Mouse (Mus musculus): ENCODE measurements at regions not wholly inside any gene's neighbourhood (a gene's known extent, or its start where the extent isn't known, plus 50 kb on each side); places are given as distances from the start of the nearest gene placed in this dataset.

DNA sequence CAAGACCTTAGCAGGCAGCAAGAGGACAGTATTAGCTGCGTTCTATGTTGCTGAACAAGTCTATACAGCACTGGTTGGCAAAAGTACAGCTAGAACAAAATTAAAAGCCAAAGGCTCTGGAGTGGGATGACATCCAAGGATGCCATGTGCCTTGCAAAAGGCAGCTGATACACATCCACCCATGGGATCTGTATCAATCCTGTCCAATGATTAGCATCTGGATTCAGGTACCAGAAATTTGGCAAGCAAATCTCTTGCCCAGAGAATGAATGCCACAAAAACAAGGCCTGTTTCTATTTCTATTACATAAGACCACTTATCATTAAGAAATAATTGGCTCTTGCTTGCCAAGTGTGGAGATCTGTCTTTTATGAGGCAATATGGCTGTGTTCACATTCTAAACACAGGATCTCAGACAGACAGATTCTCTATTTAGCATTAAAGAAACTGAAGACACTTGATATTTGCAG, 220.0 kb downstream of the Cpe start:
- DNase-seq (ENCODE audit: low read depth) = peak; percentile 79
- TF ChIP-seq CTCF (IDR thresholded peaks at IDR 0.05; ENCODE audit: borderline replicate concordance, extremely low read depth, insufficient read depth, insufficient read length) (no peak), POLR2A (IDR thresholded peaks at IDR 0.05; ENCODE audit: borderline replicate concordance, extremely low read depth, insufficient read depth, insufficient read length, poor library complexity, severe bottlenecking) (no peak)

DNA sequence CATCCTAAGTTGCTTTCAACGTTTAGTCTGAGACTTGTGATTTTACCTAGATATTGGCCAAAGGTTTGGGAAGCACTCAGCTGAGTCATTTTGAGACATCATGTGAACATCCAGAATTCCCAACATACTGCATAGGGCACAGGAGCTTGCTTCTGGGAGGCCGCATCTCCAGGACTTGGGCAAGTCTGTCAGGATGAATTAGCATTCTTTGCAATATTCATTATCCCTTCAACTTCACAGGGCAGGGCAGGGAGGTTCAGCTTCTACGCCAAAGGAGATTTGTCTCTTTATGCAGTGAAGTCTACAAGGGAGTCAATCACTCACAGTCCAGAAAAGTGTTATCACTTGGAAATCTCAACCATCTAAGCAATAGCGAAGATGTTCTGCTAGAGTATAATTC, 231.7 kb downstream of the Cpe start:
- no peak for TF ChIP-seq POLR2A (IDR thresholded peaks at IDR 0.05; ENCODE audit: borderline replicate concordance, extremely low read depth, insufficient read depth, insufficient read length, poor library complexity, severe bottlenecking)
- DNase-seq (ENCODE audit: low read depth) = no peak

DNA sequence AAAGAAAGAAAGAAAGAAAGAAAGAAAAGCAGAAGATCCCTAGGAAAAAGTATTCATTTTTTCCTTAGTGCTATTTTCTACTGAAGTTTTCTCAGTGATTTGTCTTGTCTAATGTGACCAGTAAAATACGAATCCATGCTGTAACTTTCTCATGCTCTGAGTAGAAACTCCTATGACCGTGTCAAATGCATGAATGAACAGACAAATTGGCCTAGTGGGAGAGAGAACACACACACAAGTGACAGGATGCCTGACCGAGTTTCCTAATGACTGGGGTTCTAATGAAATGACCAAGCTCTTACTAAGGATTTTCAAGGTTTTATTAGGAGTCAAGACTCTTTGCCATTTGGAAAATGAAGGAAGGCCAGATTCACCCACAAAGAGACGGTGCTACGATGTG, 235.9 kb downstream of the Cpe start:
- no peak for TF ChIP-seq CTCF (IDR thresholded peaks at IDR 0.05; ENCODE audit: borderline replicate concordance, extremely low read depth, insufficient read depth, insufficient read length)
- no peak for TF ChIP-seq POLR2A (IDR thresholded peaks at IDR 0.05; ENCODE audit: borderline replicate concordance, extremely low read depth, insufficient read depth, insufficient read length, poor library complexity, severe bottlenecking)
- no peak for DNase-seq (ENCODE audit: low read depth)

DNA sequence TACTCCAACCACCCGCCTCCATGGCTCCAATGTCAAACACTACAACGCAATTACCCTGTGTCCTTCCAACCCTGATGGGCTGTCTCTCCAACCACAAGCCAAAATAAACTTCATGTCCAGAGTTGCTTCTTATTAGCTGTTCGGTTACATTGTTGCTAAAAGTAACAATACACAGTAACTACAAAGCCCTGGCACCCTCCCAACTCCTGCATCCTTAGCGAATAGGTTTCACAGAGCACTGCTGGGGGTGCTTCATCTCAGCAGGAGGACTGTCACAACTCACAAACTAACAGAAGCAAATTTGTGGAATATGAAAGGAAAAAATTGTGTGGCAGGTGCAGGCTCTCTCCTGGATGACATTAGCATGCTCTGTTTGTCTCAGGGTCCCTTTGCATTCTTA, 238.1 kb downstream of the Cpe start:
- TF ChIP-seq CTCF (IDR thresholded peaks at IDR 0.05; ENCODE audit: borderline replicate concordance, extremely low read depth, insufficient read depth, insufficient read length) (no peak), POLR2A (IDR thresholded peaks at IDR 0.05; ENCODE audit: borderline replicate concordance, extremely low read depth, insufficient read depth, insufficient read length, poor library complexity, severe bottlenecking) (no peak)
- DNase-seq (ENCODE audit: low read depth) = peak; percentile 20

DNA sequence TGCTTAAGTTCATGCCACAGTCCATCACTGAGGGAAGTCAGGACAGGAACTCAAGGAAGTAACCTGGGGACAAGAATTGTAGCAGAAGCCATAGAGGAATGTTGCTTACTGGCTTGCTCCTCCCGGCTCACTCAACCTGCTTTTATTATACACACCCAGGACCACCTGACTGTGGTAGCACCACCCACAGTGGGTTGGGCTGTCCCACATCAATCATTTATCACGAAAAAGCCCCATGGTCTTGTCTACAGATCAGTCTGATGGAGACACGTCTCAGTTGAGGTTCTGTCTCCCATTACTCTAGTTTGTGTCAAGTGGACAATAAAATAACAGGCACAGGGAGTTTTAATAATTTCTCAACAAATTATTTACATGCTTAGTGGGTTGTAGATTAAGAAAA, 239.3 kb upstream of the Tll1 start:
- TF ChIP-seq POLR2A (IDR thresholded peaks at IDR 0.05; ENCODE audit: borderline replicate concordance, extremely low read depth, insufficient read depth, insufficient read length, poor library complexity, severe bottlenecking) (no peak), CTCF (IDR thresholded peaks at IDR 0.05; ENCODE audit: borderline replicate concordance, extremely low read depth, insufficient read depth, insufficient read length) (no peak)
- DNase-seq (ENCODE audit: low read depth) = no peak

DNA sequence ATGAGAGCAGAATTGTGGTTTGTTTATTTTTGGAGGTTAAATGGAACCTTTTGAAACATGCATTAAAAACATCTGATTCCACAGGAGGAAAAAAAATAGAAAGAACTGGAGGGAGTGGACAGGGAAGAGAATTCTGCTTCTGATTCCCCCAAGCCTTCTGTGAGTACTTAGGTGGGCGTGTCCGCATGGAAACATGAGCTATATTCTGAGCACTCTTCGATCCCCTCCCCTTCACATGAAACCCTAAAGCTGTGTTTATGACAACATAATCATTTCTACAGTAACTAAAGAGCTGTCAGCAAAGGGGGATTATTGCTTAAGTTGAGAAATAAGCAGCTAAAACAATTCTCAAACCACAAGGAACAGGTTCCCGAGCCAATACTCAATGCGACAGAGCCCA, 238.4 kb upstream of the Tll1 start:
- DNase-seq (ENCODE audit: low read depth) = no peak
- TF ChIP-seq CTCF (IDR thresholded peaks at IDR 0.05; ENCODE audit: borderline replicate concordance, extremely low read depth, insufficient read depth, insufficient read length) (no peak), POLR2A (IDR thresholded peaks at IDR 0.05; ENCODE audit: borderline replicate concordance, extremely low read depth, insufficient read depth, insufficient read length, poor library complexity, severe bottlenecking) (no peak)

DNA sequence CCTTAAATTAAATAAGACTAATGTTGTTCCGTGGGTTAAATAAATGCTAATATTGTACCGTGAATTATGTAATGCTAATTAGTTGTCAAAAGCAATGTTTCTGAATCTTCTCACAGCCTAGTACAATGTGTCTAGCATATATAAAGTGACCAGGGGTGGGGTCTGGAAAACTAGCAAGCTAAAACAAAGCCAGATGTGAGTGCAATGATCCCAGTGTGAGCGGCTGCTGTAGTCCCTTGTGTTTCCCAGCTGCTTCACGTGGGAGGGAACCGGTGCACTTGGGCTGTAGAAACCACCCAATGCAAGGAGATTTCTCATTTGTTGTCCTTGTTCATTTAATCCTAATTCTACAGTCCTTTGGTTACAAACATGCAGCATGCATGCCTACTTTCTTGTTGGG, 232.4 kb upstream of the Tll1 start:
- no peak for TF ChIP-seq POLR2A (IDR thresholded peaks at IDR 0.05; ENCODE audit: borderline replicate concordance, extremely low read depth, insufficient read depth, insufficient read length, poor library complexity, severe bottlenecking)

DNA sequence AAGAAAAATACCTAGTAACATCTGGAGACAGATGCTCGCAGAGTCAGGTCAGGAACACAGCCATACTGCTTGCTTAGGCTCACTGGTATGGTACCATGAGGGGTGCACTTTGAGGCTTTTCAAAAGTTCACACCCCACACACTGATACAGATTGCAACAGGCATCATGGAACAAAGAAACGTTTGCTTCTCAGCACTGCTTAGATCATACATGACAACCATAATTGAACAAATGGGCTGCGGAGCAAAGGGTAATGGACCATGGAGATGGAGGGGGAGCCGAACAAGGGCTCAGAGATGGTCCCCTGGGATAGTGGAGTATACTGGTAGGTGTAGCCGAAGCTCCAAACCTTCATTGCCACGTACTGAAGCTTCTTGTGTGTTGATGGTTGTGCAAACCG, 228.6 kb upstream of the Tll1 start:
- no peak for DNase-seq (ENCODE audit: low read depth)
- no peak for TF ChIP-seq POLR2A (IDR thresholded peaks at IDR 0.05; ENCODE audit: borderline replicate concordance, extremely low read depth, insufficient read depth, insufficient read length, poor library complexity, severe bottlenecking)
- no peak for TF ChIP-seq CTCF (IDR thresholded peaks at IDR 0.05; ENCODE audit: borderline replicate concordance, extremely low read depth, insufficient read depth, insufficient read length)

More for the DNA sequence above, 232.4 kb upstream of the Tll1 start:
- no peak for DNase-seq (ENCODE audit: low read depth)

DNA sequence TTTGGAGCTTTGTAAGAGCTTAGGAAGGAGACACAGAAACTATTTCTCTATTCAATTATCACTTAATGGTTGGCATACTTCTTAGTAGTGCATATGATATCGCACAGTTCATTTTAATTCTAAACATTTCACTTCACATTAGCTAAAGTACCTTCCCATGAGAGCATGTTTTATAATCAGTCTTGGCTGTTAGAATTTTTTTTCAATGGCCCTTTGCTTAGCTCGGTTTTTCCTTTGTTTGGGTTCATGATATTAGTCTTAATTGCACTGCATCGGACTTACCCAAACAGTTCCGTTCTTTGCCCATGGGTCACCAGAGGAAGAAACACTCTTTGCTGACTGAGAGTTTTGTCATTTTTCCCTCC, 216.8 kb upstream of the Tll1 start:
- TF ChIP-seq POLR2A (IDR thresholded peaks at IDR 0.05; ENCODE audit: borderline replicate concordance, extremely low read depth, insufficient read depth, insufficient read length, poor library complexity, severe bottlenecking) = no peak
- no peak for DNase-seq (ENCODE audit: low read depth)

DNA sequence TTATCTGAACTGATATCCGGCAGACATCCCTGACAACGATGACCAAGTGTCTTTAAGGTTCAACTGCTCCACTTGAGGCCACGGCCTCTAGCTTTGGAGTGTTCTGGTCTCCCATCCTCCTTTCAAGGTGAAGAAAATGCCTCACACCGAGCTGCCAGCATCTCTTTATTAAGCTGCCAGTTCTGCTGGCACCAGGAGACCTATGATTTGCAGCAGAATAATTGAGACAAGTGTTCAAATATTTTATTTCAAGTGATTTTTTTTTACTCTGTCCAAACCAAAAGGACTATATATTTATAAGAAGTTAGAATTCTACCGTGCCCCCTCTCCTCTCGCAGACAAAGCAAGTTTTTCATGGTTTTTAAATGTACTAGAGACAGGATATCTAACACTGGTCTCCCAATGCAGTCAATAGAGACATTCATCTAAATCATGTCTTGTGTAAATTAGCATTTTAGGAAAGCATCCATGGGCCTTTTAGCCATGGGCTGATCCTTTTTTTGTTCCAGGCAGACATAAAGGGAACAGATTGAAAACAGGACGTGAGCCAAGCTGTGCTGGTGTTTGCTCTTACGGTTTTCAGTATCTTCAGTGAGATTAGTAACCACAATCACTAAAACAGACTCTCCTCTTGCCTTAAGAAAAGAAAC, 216.3 kb upstream of the Tll1 start:
- TF ChIP-seq POLR2A (IDR thresholded peaks at IDR 0.05; ENCODE audit: borderline replicate concordance, extremely low read depth, insufficient read depth, insufficient read length, poor library complexity, severe bottlenecking) (no peak), CTCF (IDR thresholded peaks at IDR 0.05; ENCODE audit: borderline replicate concordance, extremely low read depth, insufficient read depth, insufficient read length) (no peak)
- DNase-seq (ENCODE audit: low read depth) = peak; percentile 93

DNA sequence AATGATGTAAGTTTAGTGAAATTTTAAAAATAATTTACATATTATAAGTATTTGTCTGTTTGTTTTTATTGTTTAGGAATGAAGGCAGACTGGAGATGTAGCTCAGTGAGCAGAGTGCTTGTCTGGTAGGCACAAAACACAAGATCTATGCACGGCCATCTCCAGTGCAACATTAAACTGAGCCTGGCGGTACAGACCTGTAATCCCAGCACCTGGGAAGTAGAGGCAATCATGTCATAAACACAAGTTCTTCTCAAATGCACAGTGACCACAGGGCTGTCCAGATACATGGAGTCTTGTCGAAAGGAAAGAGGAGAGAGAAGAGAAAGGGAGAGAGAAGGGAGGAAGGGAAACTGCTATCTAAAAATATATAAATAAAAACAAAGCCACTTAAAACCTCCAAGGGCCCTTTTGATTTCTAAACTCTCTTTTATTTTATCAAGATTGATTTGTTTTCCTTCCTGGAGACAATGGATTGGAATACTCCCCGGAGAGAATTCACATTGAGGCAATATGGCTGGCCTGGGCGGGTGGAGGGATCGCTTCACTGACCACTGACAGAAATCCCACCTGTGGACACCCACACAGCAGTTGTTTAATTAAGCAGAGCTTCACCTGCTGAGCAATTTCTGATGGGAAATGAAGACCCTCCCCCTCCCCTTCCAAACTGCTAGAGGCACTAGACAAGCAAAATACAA, 215.6 kb upstream of the Tll1 start:
- DNase-seq (ENCODE audit: low read depth) = no peak
- no peak for TF ChIP-seq POLR2A (IDR thresholded peaks at IDR 0.05; ENCODE audit: borderline replicate concordance, extremely low read depth, insufficient read depth, insufficient read length, poor library complexity, severe bottlenecking)
- TF ChIP-seq CTCF (IDR thresholded peaks at IDR 0.05; ENCODE audit: borderline replicate concordance, extremely low read depth, insufficient read depth, insufficient read length) = no peak

DNA sequence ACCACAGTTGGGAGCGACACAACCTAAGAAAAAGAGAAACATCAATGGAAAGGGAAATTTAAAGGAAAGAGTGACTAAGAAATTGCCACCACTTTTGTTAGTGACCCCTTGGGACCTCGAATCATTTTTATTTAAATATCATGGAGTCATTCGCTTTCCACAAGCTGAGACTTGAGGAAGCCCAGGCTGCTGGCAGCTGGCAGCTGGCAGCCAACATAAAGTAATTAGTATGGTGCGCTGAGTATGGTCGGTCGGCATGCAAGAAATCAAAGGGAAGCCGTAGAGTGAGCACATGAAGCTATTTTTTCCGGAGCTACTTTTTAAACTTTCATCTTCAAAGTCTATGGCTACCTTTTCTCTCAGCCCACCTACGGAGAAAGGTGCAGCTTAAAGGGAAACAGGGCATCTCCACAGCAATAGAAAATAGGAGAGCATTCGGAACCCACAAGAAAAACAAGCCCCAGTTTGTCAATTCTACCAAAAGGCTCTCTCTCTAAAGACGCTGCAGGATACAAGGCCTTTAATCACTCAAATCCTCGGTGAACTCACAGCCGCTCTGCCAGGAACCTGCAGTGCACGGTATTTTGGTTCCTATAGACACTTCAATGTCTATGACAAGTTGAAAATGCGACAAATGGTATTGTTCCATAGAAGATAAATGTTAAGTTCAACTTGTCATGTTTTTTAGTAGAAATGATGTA, 206.6 kb upstream of the Tll1 start:
- DNase-seq (ENCODE audit: low read depth) = peak; percentile 86
- TF ChIP-seq CTCF (IDR thresholded peaks at IDR 0.05; ENCODE audit: borderline replicate concordance, extremely low read depth, insufficient read depth, insufficient read length) = no peak
- TF ChIP-seq POLR2A (IDR thresholded peaks at IDR 0.05; ENCODE audit: borderline replicate concordance, extremely low read depth, insufficient read depth, insufficient read length, poor library complexity, severe bottlenecking) = no peak
